Mouse (Mus musculus) intestine, embryonic 14.5 days (tissue): ENCODE results near the gene Ugt1a10. TPM values are rescaled to one million over a fixed set of nuclear protein-coding genes. Genes with fewer than 3 reads are reported as not detected.

ENCODE experiments used
- ATAC-seq: fragments of 200-750 bp; cut with Nextera tagmentation; replicated peaks from 2 replicates; pipeline ENCODE4 v1.8.0; 2017; ENCODE audit warnings: low read depth, moderate number of reproducible peaks, moderate TSS enrichment, moderate library complexity; ENCODE audit not compliant: low FRiP score, low TSS enrichment
- DNase-seq: peaks from one replicate; pipeline ENCODE4 v3.0.0-alpha.2; 2018; ENCODE audit warnings: low spot score
- H3K27ac ChIP-seq: fragments of 300-500 bp; sonication (generic); 2 replicates; pipeline ENCODE4 v1.5.1; 2014; ENCODE audit warnings: low read depth, mild to moderate bottlenecking, control low read depth
- H3K27me3 ChIP-seq: fragments of 300-500 bp; sonication (generic); replicated peaks from 2 replicates; pipeline ENCODE4 v1.6.1; 2014; ENCODE audit warnings: low read length, control low read depth; ENCODE audit not compliant: control insufficient read depth, insufficient read depth
- H3K36me3 ChIP-seq: fragments of 300-500 bp; sonication (generic); 2 replicates; pipeline ENCODE4 v1.6.1; 2014; ENCODE audit warnings: low read length, control low read depth; ENCODE audit not compliant: control insufficient read depth, insufficient read depth
- H3K4me1 ChIP-seq: fragments of 300-500 bp; sonication (generic); replicated peaks from 2 replicates; pipeline ENCODE4 v1.6.1; 2014; ENCODE audit warnings: low read length, control low read depth, mixed read lengths; ENCODE audit not compliant: control insufficient read depth, insufficient read depth
- H3K4me2 ChIP-seq: fragments of 300-500 bp; sonication (generic); 2 replicates; pipeline ENCODE4 v1.6.1; 2014; ENCODE audit warnings: low read length
- H3K4me3 ChIP-seq: fragments of 300-500 bp; sonication (generic); 2 replicates; pipeline ENCODE4 v1.5.1; 2014; ENCODE audit warnings: low read depth, low read length, control low read depth, mixed read lengths
- H3K9ac ChIP-seq: fragments of 300-500 bp; sonication (generic); 2 replicates; pipeline ENCODE4 v1.6.1; 2014; ENCODE audit warnings: mild to moderate bottlenecking, low read length
- H3K9me3 ChIP-seq: fragments of 300-500 bp; sonication (generic); 2 replicates; pipeline ENCODE4 v1.6.1; 2016; ENCODE audit warnings: low read length, control low read depth; ENCODE audit not compliant: control insufficient read depth
- WGBS: fragments of 180-500 bp; shearing (Covaris S2); extraction: QIAGEN DNeasy Blood & Tissue Kit; methylation state at CpG from one replicate; pipeline ENCODE4 v1.1.7; 2014; 5-methylcytosine and 5-hydroxymethylcytosine counted together
- polyA plus RNA-seq: library from polyadenylated mRNA; unstranded; fragments of >200 nt; fragmentation: Nextera tagmentation; extraction: Ambion mirVana; gene quantifications from 2 replicates; pipeline ENCODE4 v1.2.1, GENCODE M21; 2014

The Ugt1a10 gene
- polyA plus RNA-seq, 1 experiment from 2014 or later: not detected

GRCm38 (mm10) chr1:88230981-88231802 is 176.0 kb downstream of the Ugt1a10 start:
- H3K9me3 ChIP-seq: peaks cover 92% of the 10 kb centered on the region
- H3K27me3 ChIP-seq: no peaks in the 10 kb centered on the region
- ATAC-seq (no peak), DNase-seq (no peak)
- H3K4me1 ChIP-seq: no peaks in the 10 kb centered on the region
- 75% methylated on average over 6 of the region's 6 CpGs for WGBS
- H3K4me3 ChIP-seq: no peak overlapping the region
- no peak overlapping the region for H3K27ac ChIP-seq
- H3K36me3 ChIP-seq: no peaks in the 10 kb centered on the region
- no peak overlapping the region for H3K9ac ChIP-seq
- H3K4me2 ChIP-seq: no peak overlapping the region

GRCm38 (mm10) chr1:88231803-88232499 is 176.8 kb downstream of the Ugt1a10 start:
- no peaks in the 10 kb centered on the region for H3K4me1 ChIP-seq
- no peaks in the 10 kb centered on the region for H3K36me3 ChIP-seq
- no peak overlapping the region for H3K4me2 ChIP-seq
- H3K27ac ChIP-seq: no peak overlapping the region
- ATAC-seq (no peak), DNase-seq (no peak)
- no peak overlapping the region for H3K4me3 ChIP-seq
- no peaks in the 10 kb centered on the region for H3K27me3 ChIP-seq
- peaks cover 89% of the 10 kb centered on the region for H3K9me3 ChIP-seq
- 71% methylated on average over 7 of the region's 7 CpGs for WGBS
- H3K9ac ChIP-seq: no peak overlapping the region

DNA sequence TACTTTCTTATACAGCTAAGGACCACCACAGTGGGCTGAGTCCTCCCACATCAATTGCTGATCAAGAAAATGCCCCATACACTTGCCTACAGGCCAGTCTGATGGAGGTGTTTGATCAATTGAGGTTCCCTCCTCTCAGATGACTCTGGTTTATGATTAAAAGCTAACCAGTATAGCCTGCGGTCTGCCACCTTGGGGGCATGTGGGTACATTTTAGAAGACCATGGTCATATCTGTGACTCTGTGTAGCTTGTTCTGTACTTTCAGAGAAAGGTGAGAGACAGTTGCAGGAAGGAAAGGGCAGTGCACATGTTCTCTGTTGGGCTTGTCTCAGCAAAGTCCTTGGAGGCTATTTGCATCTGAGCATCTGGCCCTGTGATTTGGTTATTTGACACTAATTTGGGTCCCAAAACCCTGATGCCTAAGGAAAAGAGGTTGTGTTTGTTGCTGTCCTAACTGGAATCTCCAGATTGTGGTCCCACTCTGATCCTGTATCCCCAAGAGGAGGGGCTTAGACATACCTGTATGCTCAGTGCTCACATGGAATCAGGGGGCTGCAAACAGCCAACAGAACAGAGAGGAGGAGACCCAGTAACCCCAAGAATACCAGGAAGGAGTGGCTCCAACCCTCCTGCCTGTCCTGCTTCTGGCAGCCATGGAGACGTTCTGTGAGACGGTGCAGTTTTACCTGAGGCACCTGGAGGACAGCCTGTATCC is 177.6 kb downstream of the Ugt1a10 start:
- WGBS: 57% methylated on average over 3 of the region's 3 CpGs
- Histone ChIP-seq H3K4me1 (no peaks in the 10 kb centered on the region), H3K9me3 (peaks cover 89% of the 10 kb centered on the region), H3K9ac (no peak overlapping the region), H3K36me3 (no peaks in the 10 kb centered on the region), H3K4me3 (no peak overlapping the region), H3K4me2 (no peak overlapping the region), H3K27me3 (no peaks in the 10 kb centered on the region), H3K27ac (no peak overlapping the region)
- no peak for DNase-seq
- no peak for ATAC-seq

GRCm38 (mm10) chr1:88233421-88234247 is 178.4 kb downstream of the Ugt1a10 start:
- Histone ChIP-seq H3K4me2 (no peak overlapping the region), H3K27ac (no peak overlapping the region), H3K27me3 (no peaks in the 10 kb centered on the region), H3K4me3 (no peak overlapping the region), H3K9ac (no peak overlapping the region), H3K9me3 (peaks cover 89% of the 10 kb centered on the region), H3K4me1 (no peaks in the 10 kb centered on the region), H3K36me3 (no peaks in the 10 kb centered on the region)
- DNase-seq (no peak), ATAC-seq (no peak)
- WGBS: 68% methylated on average over 14 of the region's 14 CpGs

DNA sequence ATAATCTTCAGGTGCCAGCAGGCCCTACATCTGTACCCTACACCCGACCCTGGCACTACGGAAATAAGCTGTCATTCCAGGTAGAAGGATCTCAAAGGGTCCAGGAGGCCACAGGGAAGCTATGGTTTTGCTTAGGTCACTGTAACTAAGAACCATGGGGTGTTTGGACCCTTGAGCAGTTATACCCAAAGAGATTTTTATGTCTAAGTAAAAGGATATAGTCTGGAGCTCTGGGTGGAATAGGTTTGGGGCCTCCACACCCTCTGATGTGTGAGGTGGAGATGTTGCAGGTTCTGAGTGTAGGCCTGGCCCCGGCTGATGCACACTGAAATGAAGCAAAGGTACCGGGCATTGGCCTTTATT is 179.0 kb downstream of the Ugt1a10 start:
- Histone ChIP-seq H3K36me3 (no peaks in the 10 kb centered on the region), H3K4me2 (no peak overlapping the region), H3K27ac (no peak overlapping the region), H3K4me3 (no peak overlapping the region), H3K4me1 (no peaks in the 10 kb centered on the region), H3K9me3 (peaks cover 90% of the 10 kb centered on the region), H3K9ac (no peak overlapping the region), H3K27me3 (no peaks in the 10 kb centered on the region)
- no peak for DNase-seq
- 65% methylated on average over 4 of the region's 4 CpGs for WGBS
- ATAC-seq: no peak

GRCm38 (mm10) chr1:88234646-88235045 is 179.5 kb downstream of the Ugt1a10 start:
- H3K9ac ChIP-seq: no peak overlapping the region
- peaks cover 90% of the 10 kb centered on the region for H3K9me3 ChIP-seq
- DNase-seq: no peak
- ATAC-seq: no peak
- H3K27ac ChIP-seq: no peak overlapping the region
- no peaks in the 10 kb centered on the region for H3K4me1 ChIP-seq
- H3K27me3 ChIP-seq: no peaks in the 10 kb centered on the region
- H3K4me3 ChIP-seq: no peak overlapping the region
- WGBS: 47% methylated on average over 5 of the region's 5 CpGs
- H3K4me2 ChIP-seq: no peak overlapping the region
- H3K36me3 ChIP-seq: no peaks in the 10 kb centered on the region

GRCm38 (mm10) chr1:88235046-88235893 is 180.1 kb downstream of the Ugt1a10 start:
- 64% methylated on average over 11 of the region's 11 CpGs for whole genome bisulfite sequencing
- H3K27ac ChIP-seq: no peak overlapping the region
- DNase-seq (no peak), ATAC-seq (no peak)
- H3K36me3 ChIP-seq: no peaks in the 10 kb centered on the region
- H3K27me3 ChIP-seq: no peaks in the 10 kb centered on the region
- no peaks in the 10 kb centered on the region for H3K4me1 ChIP-seq
- H3K4me3 ChIP-seq: no peak overlapping the region
- H3K9ac ChIP-seq: no peak overlapping the region
- no peak overlapping the region for H3K4me2 ChIP-seq
- H3K9me3 ChIP-seq: peaks cover 89% of the 10 kb centered on the region
